Mouse (Mus musculus) bone marrow macrophage, adult 2 months (primary cell): ENCODE results near the gene Tmem210.

ENCODE experiments used
- CTCF ChIP-seq: IDR thresholded peaks from 2 replicates; pipeline ENCODE4 v1.5.1; 2012; ENCODE audit warnings: low read depth, mild to moderate bottlenecking, low read length, moderate library complexity
- POLR2A ChIP-seq: IDR thresholded peaks from 2 replicates; pipeline ENCODE4 v1.6.1; 2012; ENCODE audit warnings: mild to moderate bottlenecking, low read depth, low read length, borderline replicate concordance

- TF ChIP-seq POLR2A (no peak), CTCF (no peak)
These were observed 22.2 kb downstream of the Tmem210 start for GRCm38 (mm10) chr2:25310180-25310579.
